In the genomic region with DNA sequence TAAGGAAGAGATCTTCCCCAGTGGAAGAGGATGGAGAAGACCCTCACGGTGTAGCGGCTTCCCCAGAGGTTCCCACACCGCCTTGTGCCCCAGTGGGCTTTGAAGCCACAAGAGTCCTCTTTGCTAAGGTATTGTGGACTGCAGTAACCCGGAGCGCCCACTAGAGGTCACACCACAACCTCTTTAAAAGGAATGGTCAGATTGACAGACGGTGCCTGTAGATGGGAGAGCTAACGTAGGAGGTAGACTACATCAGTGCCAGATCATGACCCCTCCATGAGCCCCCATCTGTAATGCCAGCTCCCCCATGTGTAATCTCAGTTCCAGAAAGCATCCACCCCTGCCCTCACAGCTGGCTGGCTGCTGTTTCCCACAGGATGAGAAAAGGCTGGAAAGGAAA, we compare ENCODE assay signal across 7 mouse cellular contexts. TPM values are rescaled to one million over a fixed set of nuclear protein-coding genes. Genes with fewer than 3 reads are reported as not detected.
DNase-seq lines count a peak whose midpoint lies in the region; ATAC-seq and TF ChIP-seq lines count a peak whose summit lies in the region.

No protein-coding gene starts in this region.

- peak; percentile 50; the same call in 1 of the 2 replicates for ATAC-seq in cerebellum, adult (ENCODE audit: insufficient number of reproducible peaks, low FRiP score, low TSS enrichment)
- peak; percentile 48; the same call in 1 of the 2 replicates for ATAC-seq in hindbrain, postnatal 0 days
- ATAC-seq in megakaryocyte-erythroid progenitor cell, adult 5-6 weeks (replicated peaks; ENCODE audit: low FRiP score, low TSS enrichment, poor library complexity, severe bottlenecking) = peak; percentile 81

- TF ChIP-seq CTCF in hindbrain, postnatal 0 days (IDR thresholded peaks at IDR 0.05; ENCODE audit: low read depth) = peak; percentile 93

- no peak overlapping the region for H3K9ac ChIP-seq in hindbrain, postnatal 0 days (replicated peaks; ENCODE audit: low read length)

- no peak overlapping the region for H3K27ac ChIP-seq in hindbrain, postnatal 0 days

- H3K4me2 ChIP-seq in hindbrain, postnatal 0 days (ENCODE audit: low read depth, low read length) = no peak overlapping the region

- H3K27me3 ChIP-seq in hindbrain, postnatal 0 days (ENCODE audit: insufficient read depth, low read length) = no peaks in the 10 kb centered on the region

- 7% methylated on average over 7 of the region's 7 CpGs for WGBS in hindbrain, postnatal 0 days

- peak; percentile 65 for DNase-seq in T-cell, adult 2 months (ENCODE audit: low spot score)
- DNase-seq in forelimb bud, embryonic 11.5 days (ENCODE audit: low read depth, low spot score) = peak; percentile 80
- DNase-seq in hindbrain, postnatal 0 days (ENCODE audit: low spot score) = peak; percentile 89
- DNase-seq in left cerebral cortex, adult 11 months (ENCODE audit: low spot score) = peak; percentile 58
- DNase-seq in spleen, adult 12 weeks (ENCODE audit: low spot score) = peak; percentile 61

- no peak overlapping the region for H3K4me3 ChIP-seq in hindbrain, postnatal 0 days (ENCODE audit: low read length)

- no peaks in the 10 kb centered on the region for H3K9me3 ChIP-seq in hindbrain, postnatal 0 days (ENCODE audit: low read length)

- H3K36me3 ChIP-seq in hindbrain, postnatal 0 days (ENCODE audit: insufficient read depth, low read length) = peaks cover 16% of the 10 kb centered on the region

- H3K4me1 ChIP-seq in hindbrain, postnatal 0 days (ENCODE audit: insufficient read depth, low read length) = 0 out of 2 replicates have a peak, but pooled peaks cover 2% of the 10 kb centered on the region

RNA-seq across cellular contexts. Expression of gene 1700018B08Rik, which starts 3.0 kb away (rescaled TPM):
- 1.1 TPM in 1 of 2 replicates, not detected in the other for total RNA-seq in hindbrain, postnatal 0 days (2014; rRNA removed)
- polyA plus RNA-seq in hindbrain, postnatal 0 days (2015; fragmentation: Nextera tagmentation; extraction: Ambion mirVana) = not detected in 2 replicates
- total RNA-seq in megakaryocyte-erythroid progenitor cell, adult 5-6 weeks (2014; fragmentation: Nextera tagmentation) = not detected in 2 replicates
- total RNA-seq in megakaryocyte-erythroid progenitor cell, adult 5-6 weeks (2017) = not detected in 2 replicates

RNA-seq across cellular contexts. Expression of gene Fbxo31, which starts 31.5 kb away (rescaled TPM):
- 70.4 and 77.4 TPM in 2 replicates for total RNA-seq in hindbrain, postnatal 0 days (2014; rRNA removed)
- polyA plus RNA-seq in hindbrain, postnatal 0 days (2015; fragmentation: Nextera tagmentation; extraction: Ambion mirVana) = 33.2 and 34.9 TPM in 2 replicates
- total RNA-seq in megakaryocyte-erythroid progenitor cell, adult 5-6 weeks (2014; fragmentation: Nextera tagmentation) = 16.1 and 28.2 TPM in 2 replicates
- 7.8 and 9.5 TPM in 2 replicates for total RNA-seq in megakaryocyte-erythroid progenitor cell, adult 5-6 weeks (2017)

RNA-seq across cellular contexts. Expression of gene Map1lc3b, which starts 43.0 kb away (rescaled TPM):
- total RNA-seq in hindbrain, postnatal 0 days (2014; rRNA removed) = 274 and 288 TPM in 2 replicates
- polyA plus RNA-seq in hindbrain, postnatal 0 days (2015; fragmentation: Nextera tagmentation; extraction: Ambion mirVana) = 346 and 360 TPM in 2 replicates
- 59.8 and 72.6 TPM in 2 replicates for total RNA-seq in megakaryocyte-erythroid progenitor cell, adult 5-6 weeks (2014; fragmentation: Nextera tagmentation)
- 49.2 and 80.3 TPM in 2 replicates for total RNA-seq in megakaryocyte-erythroid progenitor cell, adult 5-6 weeks (2017)
